Mouse (Mus musculus): ENCODE measurements around the gene Pdzrn4. TPM values are rescaled to one million over a fixed set of nuclear protein-coding genes. Genes with fewer than 3 reads are reported as not detected.

The Pdzrn4 gene
- polyA plus RNA-seq, 1 experiment, result 0.18 TPM

DNA sequence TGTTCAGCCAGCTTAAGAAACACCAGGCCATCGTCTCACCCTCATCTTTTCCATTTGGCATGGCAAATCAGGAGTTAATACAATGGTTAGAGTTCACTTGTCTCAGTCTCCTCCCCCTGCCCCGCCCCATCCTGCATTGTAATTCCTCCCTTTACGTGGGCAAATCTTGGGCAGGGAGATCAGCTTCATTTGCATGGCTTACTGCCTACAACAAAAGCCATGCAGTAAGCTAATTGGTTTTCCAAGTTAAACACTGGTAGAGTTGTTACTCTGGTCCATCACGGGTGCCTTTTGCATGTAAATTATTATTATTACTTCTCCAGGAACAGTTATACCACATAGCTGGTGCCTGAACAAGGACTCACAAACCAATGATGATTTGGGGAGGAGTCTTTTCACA, 18.6 kb downstream of the Pdzrn4 start:
- DNase-seq, result no peak
- WGBS, result 36% methylated on average over 4 of the region's 4 CpGs
- no peak for TF ChIP-seq CTCF (IDR thresholded peaks at IDR 0.05; ENCODE audit: insufficient read depth, low read length)
- TF ChIP-seq POLR2A (IDR thresholded peaks at IDR 0.05; ENCODE audit: borderline replicate concordance, extremely low read depth, low read depth, low read length), result no peak
- Histone ChIP-seq H3K4me1 (ENCODE audit: control insufficient read depth, insufficient read depth, low read length) (no peaks in the 10 kb centered on the region), H3K4me3 (replicated peaks; ENCODE audit: extremely low read depth, low read depth, low read length) (no peak overlapping the region)

DNA sequence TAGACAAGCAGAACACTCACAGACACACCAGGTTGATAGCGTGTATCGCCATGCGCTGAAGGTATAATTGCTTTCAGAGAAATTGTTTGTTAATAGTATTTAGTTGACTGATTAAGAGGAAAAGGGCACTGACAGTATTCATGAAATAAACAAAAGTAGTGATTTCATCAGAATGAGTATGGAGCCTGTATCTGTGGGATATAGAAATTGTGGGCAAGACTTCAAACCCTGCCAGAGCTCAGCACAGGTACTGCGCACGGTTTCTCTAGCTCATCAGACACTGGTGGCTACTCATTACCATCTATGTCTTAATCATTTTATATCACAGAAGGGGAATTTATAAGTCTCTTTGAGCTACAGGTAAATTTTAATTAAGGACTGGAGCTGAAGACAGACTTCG, 19.5 kb downstream of the Pdzrn4 start:
- Histone ChIP-seq H3K4me3 (replicated peaks; ENCODE audit: extremely low read depth, low read depth, low read length) (no peak overlapping the region), H3K4me1 (ENCODE audit: control insufficient read depth, insufficient read depth, low read length) (no peaks in the 10 kb centered on the region)
- no peak for DNase-seq
- 86% methylated on average over 6 of the region's 6 CpGs for WGBS
- TF ChIP-seq CTCF (IDR thresholded peaks at IDR 0.05; ENCODE audit: insufficient read depth, low read length) (no peak), POLR2A (IDR thresholded peaks at IDR 0.05; ENCODE audit: borderline replicate concordance, extremely low read depth, low read depth, low read length) (no peak)

DNA sequence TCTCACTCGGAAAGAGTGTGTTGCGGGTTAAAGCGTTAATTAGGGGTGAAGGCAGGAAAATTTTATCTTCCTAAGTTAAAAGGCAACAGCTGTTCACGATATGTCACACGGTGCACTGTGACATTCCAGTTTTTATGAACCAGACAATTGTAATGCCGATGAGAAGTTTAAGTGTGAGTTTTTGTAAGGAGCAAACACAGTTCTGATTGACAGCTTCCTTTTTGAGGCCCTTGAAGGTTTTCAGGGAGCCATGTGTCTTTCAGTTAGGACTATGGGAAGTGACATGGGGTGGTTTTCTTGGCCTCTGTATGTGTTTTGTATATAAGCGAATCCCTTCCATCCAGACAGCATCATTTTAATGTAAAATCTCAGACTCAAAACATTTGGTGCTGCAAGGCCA, 20.0 kb downstream of the Pdzrn4 start:
- TF ChIP-seq POLR2A (IDR thresholded peaks at IDR 0.05; ENCODE audit: borderline replicate concordance, extremely low read depth, low read depth, low read length) (no peak), CTCF (IDR thresholded peaks at IDR 0.05; ENCODE audit: insufficient read depth, low read length) (no peak)

DNA sequence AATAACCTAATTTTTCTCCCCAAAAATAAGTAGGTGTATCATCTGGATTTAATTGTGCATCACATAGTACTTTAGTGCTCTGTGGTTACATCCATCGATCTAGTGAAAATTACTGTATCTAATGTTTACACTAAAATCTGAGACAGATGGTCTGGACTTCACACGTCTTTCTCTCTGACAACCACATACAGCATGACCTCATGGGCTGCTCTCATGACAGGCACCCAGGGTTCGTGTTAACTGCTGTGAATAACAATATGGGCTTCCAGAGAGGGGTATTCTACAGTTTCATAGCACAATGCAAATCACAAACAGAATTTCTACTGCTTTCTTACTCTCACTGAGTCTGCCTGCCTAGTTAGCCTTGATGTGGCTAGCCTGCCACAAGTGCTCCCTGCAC, 20.4 kb downstream of the Pdzrn4 start:
- TF ChIP-seq POLR2A (IDR thresholded peaks at IDR 0.05; ENCODE audit: borderline replicate concordance, extremely low read depth, low read depth, low read length) (no peak), CTCF (IDR thresholded peaks at IDR 0.05; ENCODE audit: insufficient read depth, low read length) (no peak)
- 49% methylated on average over 3 of the region's 3 CpGs for WGBS

More for the DNA sequence above, 20.0 kb downstream of the Pdzrn4 start:
- Histone ChIP-seq H3K4me1 (ENCODE audit: control insufficient read depth, insufficient read depth, low read length) (no peaks in the 10 kb centered on the region), H3K4me3 (replicated peaks; ENCODE audit: extremely low read depth, low read depth, low read length) (no peak overlapping the region)
- WGBS, result 56% methylated on average over 7 of the region's 7 CpGs
- DNase-seq, result no peak

DNA sequence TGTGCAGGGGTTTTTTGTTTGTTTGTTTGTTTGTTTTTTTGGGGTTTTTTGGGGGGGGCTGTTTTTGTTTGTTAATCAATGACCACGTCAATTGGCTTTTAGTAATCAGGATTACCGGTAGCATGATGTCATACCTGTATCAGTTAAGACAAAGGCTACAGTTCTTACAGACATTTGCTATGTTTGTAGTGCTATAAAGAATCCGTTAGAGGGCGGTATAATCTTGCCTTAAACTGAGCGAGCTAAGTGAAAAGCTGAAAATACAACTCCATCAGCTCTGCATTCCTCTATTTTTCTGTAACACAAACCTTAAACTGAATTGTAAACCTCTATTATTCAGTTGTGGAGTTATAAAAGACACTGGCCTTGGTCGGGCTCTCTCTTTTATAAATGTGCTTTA, 37.9 kb downstream of the Pdzrn4 start:
- WGBS, result 4% methylated on average over 6 of the region's 6 CpGs
- DNase-seq, result no peak

More for the DNA sequence above, 20.4 kb downstream of the Pdzrn4 start:
- Histone ChIP-seq H3K4me3 (replicated peaks; ENCODE audit: extremely low read depth, low read depth, low read length) (no peak overlapping the region), H3K4me1 (ENCODE audit: control insufficient read depth, insufficient read depth, low read length) (no peaks in the 10 kb centered on the region)
- no peak for DNase-seq

DNA sequence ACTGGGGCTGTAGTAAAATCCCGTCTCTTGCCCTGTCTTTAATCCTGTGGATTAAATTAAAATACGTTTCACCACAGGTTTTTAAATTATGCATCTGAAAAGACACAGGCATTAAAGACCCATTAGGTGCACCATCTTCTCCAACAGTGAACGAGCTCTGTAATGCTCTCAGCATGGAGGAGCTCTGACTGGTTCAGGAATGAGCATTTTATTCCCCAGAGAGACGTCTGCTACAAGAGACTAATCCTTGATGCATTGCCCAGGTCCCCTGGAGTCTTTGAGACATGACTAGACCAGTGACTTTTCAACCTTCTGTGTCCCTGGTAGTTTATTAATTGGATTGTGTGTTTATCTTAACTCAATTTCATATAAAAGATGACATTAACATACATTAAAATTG, 38.6 kb downstream of the Pdzrn4 start:
- 65% methylated on average over 4 of the region's 4 CpGs for WGBS
- H3K4me3 ChIP-seq (replicated peaks; ENCODE audit: extremely low read depth, low read depth, low read length), result no peak overlapping the region
- TF ChIP-seq POLR2A (IDR thresholded peaks at IDR 0.05; ENCODE audit: borderline replicate concordance, extremely low read depth, low read depth, low read length), result no peak
- no peak for TF ChIP-seq CTCF (IDR thresholded peaks at IDR 0.05; ENCODE audit: insufficient read depth, low read length)
- DNase-seq, result no peak
- no peaks in the 10 kb centered on the region for H3K4me1 ChIP-seq (ENCODE audit: control insufficient read depth, insufficient read depth, low read length)

More for the DNA sequence above, 37.9 kb downstream of the Pdzrn4 start:
- no peak for TF ChIP-seq POLR2A (IDR thresholded peaks at IDR 0.05; ENCODE audit: borderline replicate concordance, extremely low read depth, low read depth, low read length)
- TF ChIP-seq CTCF (IDR thresholded peaks at IDR 0.05; ENCODE audit: insufficient read depth, low read length), result peak; percentile 23; the same call in 1 of the 2 replicates
- Histone ChIP-seq H3K4me1 (ENCODE audit: control insufficient read depth, insufficient read depth, low read length) (no peaks in the 10 kb centered on the region), H3K4me3 (replicated peaks; ENCODE audit: extremely low read depth, low read depth, low read length) (no peak overlapping the region)

DNA sequence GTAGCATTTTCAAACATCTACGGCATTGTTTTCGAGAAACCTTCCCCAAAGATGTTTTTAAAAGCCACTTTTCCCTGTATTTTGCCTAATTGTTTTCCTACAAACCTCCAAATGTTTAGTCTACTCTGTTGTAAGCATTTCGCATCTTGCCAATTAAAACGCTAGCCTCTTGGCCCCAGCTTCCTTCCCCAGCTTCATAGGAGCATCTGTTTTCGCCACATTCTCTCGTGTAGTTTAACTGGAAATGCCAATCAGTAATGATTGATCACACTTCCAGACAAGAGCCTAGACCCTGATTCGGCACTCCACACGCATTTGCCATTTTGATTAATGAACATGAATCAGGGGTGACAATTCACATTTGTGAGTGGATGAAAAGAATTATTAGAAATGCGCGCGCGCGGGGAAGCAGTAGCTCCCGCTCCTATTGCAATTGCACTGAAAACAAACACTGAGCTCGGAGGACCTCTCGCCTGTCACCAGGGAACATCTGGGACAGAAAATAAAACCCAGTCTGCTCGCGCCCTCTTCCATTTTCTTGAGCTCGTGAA, 45.0 kb downstream of the Pdzrn4 start:
- Histone ChIP-seq H3K4me1 (ENCODE audit: control insufficient read depth, insufficient read depth, low read length) (no peaks in the 10 kb centered on the region), H3K4me3 (replicated peaks; ENCODE audit: extremely low read depth, low read depth, low read length) (no peak overlapping the region)
- no peak for DNase-seq
- WGBS, result 44% methylated on average over 19 of the region's 19 CpGs
- TF ChIP-seq POLR2A (IDR thresholded peaks at IDR 0.05; ENCODE audit: borderline replicate concordance, extremely low read depth, low read depth, low read length), result no peak
- no peak for TF ChIP-seq CTCF (IDR thresholded peaks at IDR 0.05; ENCODE audit: insufficient read depth, low read length)

DNA sequence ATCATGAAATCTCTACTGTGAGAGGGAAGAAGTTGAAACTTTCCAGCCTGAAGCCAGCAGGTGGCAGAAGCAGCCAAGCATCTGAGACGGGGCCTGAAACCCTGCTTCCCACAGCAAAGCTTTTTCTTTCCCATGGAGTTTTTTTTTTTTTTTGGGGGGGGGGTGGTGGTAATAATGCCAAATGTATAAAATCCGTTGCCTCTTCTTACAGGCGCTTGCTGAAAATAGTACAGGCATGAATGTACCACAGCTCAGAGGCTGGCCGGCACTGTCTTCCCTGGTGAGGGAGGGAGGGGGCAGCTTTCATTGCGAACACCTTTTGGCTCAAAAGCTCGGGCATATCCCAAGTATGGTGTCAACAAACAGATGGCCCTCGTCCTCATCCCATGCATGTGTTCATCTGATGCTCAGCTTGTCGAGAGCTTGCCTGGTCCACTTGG, 51.0 kb downstream of the Pdzrn4 start:
- 30% methylated on average over 8 of the region's 8 CpGs for WGBS
- TF ChIP-seq POLR2A (IDR thresholded peaks at IDR 0.05; ENCODE audit: borderline replicate concordance, extremely low read depth, low read depth, low read length) (no peak), CTCF (IDR thresholded peaks at IDR 0.05; ENCODE audit: insufficient read depth, low read length) (peak; percentile 16; the same call in 1 of the 2 replicates)
- Histone ChIP-seq H3K4me3 (replicated peaks; ENCODE audit: extremely low read depth, low read depth, low read length) (no peak overlapping the region), H3K4me1 (ENCODE audit: control insufficient read depth, insufficient read depth, low read length) (no peaks in the 10 kb centered on the region)
- DNase-seq, result no peak

DNA sequence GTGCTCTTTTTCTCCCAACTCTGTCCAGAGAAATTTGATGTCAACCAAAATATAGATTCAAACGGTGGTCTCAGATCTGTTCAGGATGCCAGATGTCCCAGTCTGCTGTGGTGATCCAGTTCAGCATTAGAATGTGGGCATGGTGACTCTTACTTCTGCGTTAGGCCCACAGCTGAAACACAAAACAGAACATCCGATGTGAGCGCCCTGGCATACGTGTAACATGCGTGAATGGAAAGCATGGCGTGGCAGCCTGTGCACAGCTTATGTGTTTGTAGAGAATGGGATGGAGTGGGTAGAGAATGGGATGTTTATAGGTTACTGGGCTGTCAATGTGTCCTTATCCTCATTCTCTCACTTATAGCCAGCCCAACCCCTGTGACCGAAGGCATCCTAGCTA, 52.4 kb downstream of the Pdzrn4 start:
- WGBS, result 92% methylated on average over 8 of the region's 8 CpGs
- DNase-seq, result no peak
- no peak for TF ChIP-seq CTCF (IDR thresholded peaks at IDR 0.05; ENCODE audit: insufficient read depth, low read length)
- no peak for TF ChIP-seq POLR2A (IDR thresholded peaks at IDR 0.05; ENCODE audit: borderline replicate concordance, extremely low read depth, low read depth, low read length)
- Histone ChIP-seq H3K4me1 (ENCODE audit: control insufficient read depth, insufficient read depth, low read length) (no peaks in the 10 kb centered on the region), H3K4me3 (replicated peaks; ENCODE audit: extremely low read depth, low read depth, low read length) (no peak overlapping the region)

DNA sequence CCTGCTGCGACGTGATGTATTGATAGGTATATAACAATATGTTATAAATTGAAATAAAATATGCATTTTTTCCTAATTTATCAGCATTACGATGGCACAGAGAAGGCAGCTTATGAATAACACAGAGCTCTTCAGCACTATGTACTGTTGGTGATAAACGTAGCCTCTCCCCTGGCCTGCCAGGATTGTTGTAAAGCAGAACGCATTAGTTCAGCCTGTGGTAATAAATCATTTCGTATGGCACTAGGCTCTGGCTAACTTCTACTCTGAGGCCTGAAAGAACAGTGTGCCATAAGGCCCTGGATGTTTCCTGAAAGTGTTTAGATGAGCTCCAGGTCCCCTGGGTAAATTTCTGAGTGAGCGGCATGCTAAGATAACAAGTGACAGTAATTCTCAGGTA, 55.9 kb downstream of the Pdzrn4 start:
- 58% methylated on average over 7 of the region's 7 CpGs for WGBS
- DNase-seq, result no peak
- TF ChIP-seq POLR2A (IDR thresholded peaks at IDR 0.05; ENCODE audit: borderline replicate concordance, extremely low read depth, low read depth, low read length) (no peak), CTCF (IDR thresholded peaks at IDR 0.05; ENCODE audit: insufficient read depth, low read length) (no peak)
- H3K4me1 ChIP-seq (ENCODE audit: control insufficient read depth, insufficient read depth, low read length), result no peaks in the 10 kb centered on the region
- H3K4me3 ChIP-seq (replicated peaks; ENCODE audit: extremely low read depth, low read depth, low read length), result no peak overlapping the region
